Mouse (Mus musculus): ENCODE measurements around the gene Olfr465-ps1. TPM values are rescaled to one million over a fixed set of nuclear protein-coding genes. Genes with fewer than 3 reads are reported as not detected.

Olfr465-ps1 gene
- polyA plus RNA-seq, 1 experiment = not detected

GRCm38 (mm10) chr13:65122111-65122510, 15.8 kb upstream of the Olfr465-ps1 start:
- Histone ChIP-seq H3K27me3 (ENCODE audit: control insufficient read depth) (no peaks in the 10 kb centered on the region), H3K4me1 (ENCODE audit: control insufficient read depth) (peaks cover 33% of the 10 kb centered on the region), H3K4me3 (replicated peaks) (peak overlapping the region; percentile 21), H3K9me3 (ENCODE audit: control insufficient read depth, low read length) (no peaks in the 10 kb centered on the region), H3K36me3 (ENCODE audit: control insufficient read depth) (no peaks in the 10 kb centered on the region)
- TF ChIP-seq TAL1 (IDR thresholded peaks at IDR 0.05; ENCODE audit: low read length) (no peak), GATA1 (IDR thresholded peaks at IDR 0.05; ENCODE audit: low read length) (no peak)

GRCm38 (mm10) chr13:65127063-65127847, 10.6 kb upstream of the Olfr465-ps1 start:
- Histone ChIP-seq H3K36me3 (ENCODE audit: control insufficient read depth) (no peaks in the 10 kb centered on the region), H3K4me1 (ENCODE audit: control insufficient read depth) (peaks cover 12% of the 10 kb centered on the region), H3K4me3 (replicated peaks) (no peak overlapping the region), H3K9me3 (ENCODE audit: control insufficient read depth, low read length) (no peaks in the 10 kb centered on the region), H3K27me3 (ENCODE audit: control insufficient read depth) (no peaks in the 10 kb centered on the region)
- TF ChIP-seq GATA1 (IDR thresholded peaks at IDR 0.05; ENCODE audit: low read length) = no peak
- TF ChIP-seq TAL1 (IDR thresholded peaks at IDR 0.05; ENCODE audit: low read length) = no peak

DNA sequence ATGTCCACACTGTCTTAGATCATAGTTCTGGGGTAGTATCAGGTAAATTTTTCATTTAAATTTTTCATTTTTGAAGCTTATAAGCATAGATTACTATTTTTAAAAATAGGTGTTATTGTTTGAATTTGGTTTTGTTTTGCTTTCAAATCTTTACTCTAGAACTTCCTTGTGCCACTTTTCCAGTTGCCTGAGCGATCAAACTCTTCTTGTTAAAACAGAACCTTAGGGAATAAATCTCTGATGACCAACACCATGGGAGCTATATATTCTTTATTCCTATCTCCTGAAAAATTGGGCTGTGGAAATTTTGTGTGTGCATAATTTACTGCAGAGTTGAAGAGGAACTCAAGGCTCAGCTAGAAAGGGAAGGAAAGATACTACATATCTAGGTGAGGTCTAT, 12.1 kb downstream of the Olfr465-ps1 start, which contains the start of gene Olfr466:
Gene Olfr466, plus strand, starts transcription at position 301 of the 400 bp plus-strand sequence.
- Histone ChIP-seq H3K36me3 (ENCODE audit: control insufficient read depth) (no peaks in the 10 kb centered on the region), H3K4me3 (replicated peaks) (no peak within 1 kb of the TSS), H3K4me1 (ENCODE audit: control insufficient read depth) (no peaks in the 10 kb centered on the region), H3K27me3 (ENCODE audit: control insufficient read depth) (no peaks in the 10 kb centered on the region), H3K9me3 (ENCODE audit: control insufficient read depth, low read length) (no peaks in the 10 kb centered on the region)
- TF ChIP-seq GATA1 (IDR thresholded peaks at IDR 0.05; ENCODE audit: low read length) (no peak), TAL1 (IDR thresholded peaks at IDR 0.05; ENCODE audit: low read length) (no peak)

DNA sequence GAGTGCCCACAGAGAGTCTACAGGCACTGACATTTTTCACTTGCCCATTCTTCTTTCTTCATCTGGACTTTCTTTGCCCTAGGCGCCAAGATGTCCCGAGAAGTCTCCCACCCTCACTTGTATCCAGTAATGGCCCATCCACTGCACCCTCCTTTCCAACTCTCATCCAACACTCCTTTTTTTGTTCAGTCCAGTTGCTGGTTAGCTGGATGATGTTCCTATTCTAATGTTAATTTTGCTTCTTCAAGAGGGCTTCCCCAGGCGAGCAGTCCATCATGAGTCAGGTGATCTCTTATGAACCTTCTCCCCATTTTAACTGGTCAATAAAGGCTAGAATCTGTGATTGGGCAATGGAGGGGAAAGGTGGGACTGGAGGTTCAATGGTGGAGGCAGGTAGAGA, 36.2 kb downstream of the Olfr465-ps1 start:
- Histone ChIP-seq H3K36me3 (ENCODE audit: control insufficient read depth) (no peaks in the 10 kb centered on the region), H3K27me3 (ENCODE audit: control insufficient read depth) (peaks cover 3% of the 10 kb centered on the region; the same call in 1 of the 2 replicates), H3K9me3 (ENCODE audit: control insufficient read depth, low read length) (no peaks in the 10 kb centered on the region), H3K4me3 (replicated peaks) (no peak overlapping the region), H3K4me1 (ENCODE audit: control insufficient read depth) (peaks cover 3% of the 10 kb centered on the region; the same call in 1 of the 2 replicates)
- TF ChIP-seq GATA1 (IDR thresholded peaks at IDR 0.05; ENCODE audit: low read length) (no peak), TAL1 (IDR thresholded peaks at IDR 0.05; ENCODE audit: low read length) (no peak)

GRCm38 (mm10) chr13:65175734-65176471, 38.0 kb downstream of the Olfr465-ps1 start:
- H3K36me3 ChIP-seq (ENCODE audit: control insufficient read depth) = no peaks in the 10 kb centered on the region
- no peaks in the 10 kb centered on the region for H3K9me3 ChIP-seq (ENCODE audit: control insufficient read depth, low read length)
- no peak overlapping the region for H3K4me3 ChIP-seq (replicated peaks)
- peaks cover 3% of the 10 kb centered on the region; the same call in 1 of the 2 replicates for H3K4me1 ChIP-seq (ENCODE audit: control insufficient read depth)
- TF ChIP-seq TAL1 (IDR thresholded peaks at IDR 0.05; ENCODE audit: low read length) (no peak), GATA1 (IDR thresholded peaks at IDR 0.05; ENCODE audit: low read length) (no peak)
- H3K27me3 ChIP-seq (ENCODE audit: control insufficient read depth) = peaks cover 3% of the 10 kb centered on the region; the same call in 1 of the 2 replicates

DNA sequence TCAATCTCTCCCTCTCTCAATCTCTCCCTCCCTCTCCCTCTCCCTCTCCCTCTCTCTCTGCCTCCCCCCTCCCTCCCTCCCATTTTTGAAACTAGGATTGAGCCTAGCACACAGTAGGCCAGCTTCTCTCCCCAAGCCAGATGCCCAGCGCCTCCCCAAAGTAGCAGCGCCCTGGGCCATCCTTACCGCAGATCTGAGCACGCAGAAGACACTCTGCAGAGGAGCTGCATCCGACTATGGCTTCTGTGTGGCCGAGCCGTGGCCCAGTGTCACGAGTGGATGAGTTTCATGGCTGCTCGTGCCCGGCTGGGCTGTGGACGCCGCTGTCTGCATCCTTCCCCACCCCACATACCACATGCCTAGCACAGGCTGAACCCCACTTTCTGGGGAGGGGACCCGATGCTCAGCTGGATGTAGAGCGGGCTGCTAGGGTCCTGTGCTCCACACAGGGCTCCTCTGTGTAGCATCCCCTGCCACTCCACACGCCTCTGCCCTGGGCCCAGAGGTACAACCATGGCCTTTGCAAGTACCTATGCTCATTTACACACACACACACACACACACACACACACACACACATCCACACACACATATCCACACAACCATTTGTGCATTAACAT, 38.7 kb downstream of the Olfr465-ps1 start:
- Histone ChIP-seq H3K4me3 (replicated peaks) (no peak overlapping the region), H3K4me1 (ENCODE audit: control insufficient read depth) (peaks cover 3% of the 10 kb centered on the region; the same call in 1 of the 2 replicates), H3K36me3 (ENCODE audit: control insufficient read depth) (no peaks in the 10 kb centered on the region), H3K9me3 (ENCODE audit: control insufficient read depth, low read length) (no peaks in the 10 kb centered on the region), H3K27me3 (ENCODE audit: control insufficient read depth) (peaks cover 3% of the 10 kb centered on the region; the same call in 1 of the 2 replicates)
- no peak for TF ChIP-seq TAL1 (IDR thresholded peaks at IDR 0.05; ENCODE audit: low read length)

Other genes starting within 250 kb of the Olfr465-ps1 start
- gene Cntnap3, start 234.1 kb upstream of the Olfr465-ps1 start, polyA plus RNA-seq (2012) = not detected in 2 replicates
- gene Spata31, start 220.7 kb upstream of the Olfr465-ps1 start, polyA plus RNA-seq (2012) = not detected in 2 replicates
- not detected in 2 replicates for gene Spata31d1c, start 105.0 kb upstream of the Olfr465-ps1 start, polyA plus RNA-seq (2012)
- gene Prss47, start 85.3 kb upstream of the Olfr465-ps1 start, polyA plus RNA-seq (2012) = not detected in 2 replicates
- 0.47 and 0.66 TPM in 2 replicates for gene Mfsd14b, start 25.1 kb upstream of the Olfr465-ps1 start, polyA plus RNA-seq (2012)
- gene Olfr466, start 12.2 kb downstream of the Olfr465-ps1 start, polyA plus RNA-seq (2012) = not detected in 2 replicates
- gene Nlrp4f, start 67.9 kb downstream of the Olfr465-ps1 start, polyA plus RNA-seq (2012) = not detected in 2 replicates
- gene Gm10775, start 121.5 kb downstream of the Olfr465-ps1 start, polyA plus RNA-seq (2012) = 0.07 TPM in 1 of 2 replicates, not detected in the other
- gene Zfp369, start 140.7 kb downstream of the Olfr465-ps1 start, polyA plus RNA-seq (2012) = 0.56 and 0.70 TPM in 2 replicates